Mouse (Mus musculus) right cerebral cortex, postnatal 4 days (tissue): ENCODE measurements at regions not wholly inside any gene's neighbourhood (a gene's known extent, or its start where the extent isn't known, plus 50 kb on each side); places are given as distances from the start of the nearest gene placed in this dataset.
"Not testable (repeated sequence)": the region's sequence is repeated elsewhere in the genome, so short reads cannot be mapped to it uniquely, and the experiment has no call there.

Experiments
- DNase-seq: peaks from one replicate; pipeline ENCODE4 v3.0.0-alpha.2; 2022

DNA sequence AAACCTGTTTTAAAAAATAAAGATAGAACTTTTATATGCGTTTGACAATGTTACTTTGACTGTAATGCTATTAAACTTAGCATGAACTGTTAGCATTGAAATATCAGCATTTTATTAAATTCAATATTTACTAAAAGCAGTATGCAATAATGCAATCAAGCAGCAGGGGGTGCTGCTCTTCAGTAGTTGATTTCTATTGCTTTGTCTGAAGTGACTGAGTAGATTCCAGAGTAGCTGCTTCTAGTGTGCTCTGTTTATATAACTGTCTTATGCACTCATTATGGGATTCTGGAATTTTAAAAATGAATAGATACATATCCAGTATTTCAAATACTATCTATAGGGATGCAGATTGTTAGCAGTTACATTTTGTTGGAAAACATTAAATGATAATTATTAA, 146.2 kb downstream of the Gm28710 start:
- peak; percentile 63 for DNase-seq

DNA sequence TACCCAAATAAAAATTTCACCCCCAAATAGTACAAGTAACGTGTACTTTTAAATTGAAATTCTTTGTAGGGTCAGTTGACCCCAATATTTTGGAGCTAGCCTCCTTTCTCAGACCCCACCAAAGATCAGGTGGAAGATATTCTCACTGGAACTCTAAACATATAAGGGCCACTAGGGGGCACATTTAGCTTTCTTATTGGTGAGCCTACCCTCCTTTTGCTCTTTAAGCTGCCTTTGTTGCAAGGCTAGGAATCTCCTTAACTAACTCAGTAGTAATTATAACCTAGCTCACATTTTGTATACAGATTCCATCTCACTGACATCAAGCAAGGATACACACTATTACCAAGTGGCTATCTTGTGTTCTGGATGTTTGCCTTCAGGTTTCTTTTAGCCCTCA, 155.8 kb downstream of the Gm28710 start:
- no peak for DNase-seq

DNA sequence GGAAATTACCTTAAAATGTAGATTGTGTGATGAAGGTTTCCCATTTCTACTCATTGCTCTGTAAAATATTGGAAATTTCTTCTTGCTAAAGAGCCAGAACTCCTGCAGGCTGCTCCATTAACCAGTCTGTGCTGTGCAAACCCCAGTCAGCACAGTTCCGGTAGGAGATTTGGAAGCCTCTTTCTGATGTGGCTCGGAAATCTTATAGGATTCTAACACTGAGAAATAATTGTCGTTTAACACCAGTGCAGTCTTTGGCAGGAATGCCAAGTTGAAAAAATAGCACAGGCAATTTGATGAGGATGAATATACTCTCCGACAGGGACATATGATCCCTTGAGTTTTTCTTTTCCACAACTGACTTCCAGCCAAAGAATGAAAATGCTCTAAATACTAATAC, 176.1 kb downstream of the Gm28710 start:
- no peak for DNase-seq

DNA sequence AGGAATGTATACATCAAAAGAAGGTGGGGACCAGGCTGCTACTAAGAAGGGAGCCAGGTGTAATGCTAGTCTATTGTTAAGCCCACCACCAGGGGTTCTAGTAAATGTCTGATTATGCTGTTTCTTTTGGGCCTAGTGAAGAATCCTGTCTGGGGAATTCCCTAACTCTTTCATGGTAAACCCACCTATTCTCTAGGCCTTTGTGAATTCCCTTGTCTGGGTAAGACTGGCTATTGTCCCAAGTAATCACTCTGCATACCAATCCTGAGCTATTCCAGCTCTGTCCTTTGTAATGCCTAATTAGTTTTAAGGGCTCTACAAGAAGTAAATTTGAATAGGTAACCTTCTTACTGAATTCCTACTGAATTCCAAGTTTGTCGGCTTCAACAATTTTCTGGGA, 177.2 kb downstream of the Gm28710 start:
- DNase-seq: not testable (repeated sequence)

GRCm38 (mm10) chr5:16973206-16973896, 181.7 kb downstream of the Gm28710 start:
- no peak for DNase-seq

GRCm38 (mm10) chr5:16976006-16976405, 184.4 kb downstream of the Gm28710 start:
- DNase-seq: no peak

DNA sequence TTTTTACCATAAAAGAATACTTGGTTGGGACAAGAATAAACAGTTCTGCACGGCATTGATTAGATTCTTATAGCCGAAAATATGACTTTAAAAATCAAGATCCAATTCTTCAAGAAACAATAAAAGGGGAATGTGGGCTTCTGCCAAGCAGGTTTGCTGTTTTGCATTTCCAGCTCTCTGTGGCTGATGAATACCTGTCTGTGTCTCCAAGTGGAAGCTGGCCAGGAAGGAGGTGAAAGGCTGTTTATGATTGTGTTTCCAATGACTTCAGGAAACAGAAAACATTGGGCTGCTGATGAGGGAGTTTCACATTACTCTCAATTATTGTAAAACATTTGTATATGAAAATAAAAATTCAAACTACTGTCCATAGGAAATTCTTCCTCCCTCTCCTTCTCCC, 193.3 kb downstream of the Gm28710 start:
- no peak for DNase-seq

GRCm38 (mm10) chr5:16991518-16991917, 199.9 kb downstream of the Gm28710 start:
- DNase-seq: no peak

DNA sequence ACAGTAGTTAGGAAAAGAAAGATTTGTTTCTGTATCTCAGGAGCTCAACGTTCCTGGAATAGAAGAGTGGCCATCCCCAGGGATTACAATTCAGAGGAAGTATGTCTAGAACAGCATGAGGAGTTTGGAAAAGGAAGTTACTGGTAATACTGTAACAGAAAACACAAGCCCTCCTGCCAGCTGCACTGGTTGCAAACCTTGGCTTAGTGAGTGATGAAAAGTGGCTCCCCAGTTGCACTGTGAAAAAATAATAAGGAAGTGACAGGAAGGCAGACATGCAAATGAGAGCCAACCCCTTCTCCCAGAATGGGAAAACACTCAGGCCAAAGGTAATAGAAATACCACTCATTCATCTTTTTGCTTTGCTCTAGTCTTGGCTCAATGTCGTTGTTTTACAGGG, 207.6 kb downstream of the Gm28710 start:
- no peak for DNase-seq

GRCm38 (mm10) chr5:17006807-17007522, 215.4 kb downstream of the Gm28710 start:
- DNase-seq: no peak

DNA sequence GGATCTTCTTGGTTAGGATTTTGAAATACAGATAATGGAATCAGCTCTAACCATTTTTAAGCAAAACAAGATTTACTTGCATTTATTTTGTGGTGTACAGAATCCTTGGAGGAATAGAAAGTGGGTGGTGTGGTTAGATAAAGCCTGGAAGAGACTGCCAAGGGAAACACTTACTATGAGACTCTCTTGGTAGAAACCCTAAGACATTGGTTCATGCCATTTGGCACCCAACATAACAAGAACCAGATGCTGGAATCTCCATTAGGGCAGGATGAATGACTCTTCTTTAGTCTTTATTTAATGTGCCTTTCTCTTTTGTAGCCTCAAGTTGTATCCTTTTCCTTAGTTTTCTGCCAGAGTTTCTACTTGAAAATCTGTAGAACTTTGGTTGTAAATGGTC, 230.0 kb downstream of the Gm28710 start:
- no peak for DNase-seq

DNA sequence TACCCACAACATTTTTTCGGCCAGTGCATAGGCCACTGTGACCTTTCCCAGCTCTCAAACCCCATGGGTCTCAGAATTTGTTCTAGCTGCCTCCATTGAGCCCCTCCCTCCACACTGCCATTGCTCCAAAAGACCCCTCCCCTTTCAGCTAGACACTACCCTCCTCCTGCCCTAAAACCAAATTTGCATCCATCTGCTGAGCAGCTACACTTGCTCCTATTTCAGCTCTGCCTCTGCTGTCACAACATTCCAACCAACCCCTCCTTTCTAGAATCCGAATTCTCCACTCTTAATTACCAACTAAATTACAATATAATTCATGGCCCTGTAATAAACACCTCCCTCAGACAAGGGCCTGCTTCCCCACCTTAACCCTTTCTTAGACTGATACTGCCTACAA, 262.3 kb downstream of the Gm28710 start:
- DNase-seq: no peak

GRCm38 (mm10) chr5:17064565-17064964, 273.0 kb downstream of the Gm28710 start:
- no peak for DNase-seq

- no peak for DNase-seq
Measured at GRCm38 (mm10) chr5:17080405-17080804, 288.8 kb downstream of the Gm28710 start.

GRCm38 (mm10) chr5:17111556-17111955, 261.4 kb upstream of the Speer4f2 start:
- no peak for DNase-seq

DNA sequence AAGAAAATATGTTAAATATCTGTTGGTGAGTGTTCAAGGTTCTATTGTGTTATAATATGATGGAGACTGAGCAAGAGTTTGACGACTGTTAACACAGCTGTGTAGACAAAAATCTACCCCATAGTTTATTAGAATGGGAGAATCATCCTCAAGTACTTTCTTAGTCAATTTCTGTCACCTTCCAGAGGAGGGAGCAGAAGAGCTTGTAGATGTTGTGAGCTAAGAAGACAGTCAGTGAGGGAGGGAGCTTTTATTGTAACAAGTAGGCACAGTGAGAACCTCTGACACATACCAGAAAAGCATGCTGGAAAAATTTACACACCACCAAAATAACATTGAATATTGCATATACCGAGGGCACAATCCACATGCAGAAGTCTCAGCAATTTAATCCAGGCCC, 261.0 kb upstream of the Speer4f2 start:
- DNase-seq: no peak

- DNase-seq: no peak
Measured at GRCm38 (mm10) chr5:17115035-17115434, 257.9 kb upstream of the Speer4f2 start.

- no peak for DNase-seq
Measured at GRCm38 (mm10) chr5:17116072-17116471, 256.9 kb upstream of the Speer4f2 start.

GRCm38 (mm10) chr5:17125240-17125639, 247.7 kb upstream of the Speer4f2 start:
- DNase-seq: no peak

DNA sequence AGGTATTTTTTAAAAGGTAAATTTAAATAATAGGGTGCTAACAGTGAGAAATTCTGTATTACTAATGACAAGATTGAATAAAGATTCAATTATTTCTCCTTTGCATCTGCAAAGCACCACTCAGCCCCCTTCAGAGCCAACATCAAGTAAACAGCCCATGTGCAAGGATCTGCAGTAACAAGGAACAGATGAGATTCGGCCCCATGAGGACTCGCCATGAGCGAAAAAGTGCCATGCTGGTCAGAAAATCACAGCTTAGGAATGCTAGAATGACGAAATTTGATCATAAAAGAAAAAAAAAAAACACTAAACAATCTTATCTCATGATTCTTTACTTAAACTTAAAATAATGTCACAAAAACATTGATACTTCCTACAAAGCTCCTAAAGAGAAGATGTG, 245.5 kb upstream of the Speer4f2 start:
- no peak for DNase-seq

DNA sequence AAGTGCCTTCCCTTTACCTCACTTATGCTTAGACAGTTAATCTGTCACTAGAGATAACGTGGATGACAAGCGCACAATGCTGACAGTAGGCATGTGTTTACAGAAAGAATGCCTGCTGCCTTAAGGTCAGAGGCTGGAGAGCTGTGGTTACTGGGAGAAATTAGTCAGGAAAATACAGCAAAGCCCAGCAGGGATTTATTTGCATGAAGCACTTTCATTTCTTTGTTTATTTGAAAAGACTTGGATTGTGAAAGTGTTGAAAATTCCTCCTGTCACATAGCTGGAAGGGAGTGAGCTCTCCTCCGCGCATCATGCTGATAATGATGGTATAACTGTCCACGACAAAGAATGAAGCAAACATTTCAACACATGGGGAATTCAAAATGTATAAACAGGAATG, 237.5 kb upstream of the Speer4f2 start:
- no peak for DNase-seq

DNA sequence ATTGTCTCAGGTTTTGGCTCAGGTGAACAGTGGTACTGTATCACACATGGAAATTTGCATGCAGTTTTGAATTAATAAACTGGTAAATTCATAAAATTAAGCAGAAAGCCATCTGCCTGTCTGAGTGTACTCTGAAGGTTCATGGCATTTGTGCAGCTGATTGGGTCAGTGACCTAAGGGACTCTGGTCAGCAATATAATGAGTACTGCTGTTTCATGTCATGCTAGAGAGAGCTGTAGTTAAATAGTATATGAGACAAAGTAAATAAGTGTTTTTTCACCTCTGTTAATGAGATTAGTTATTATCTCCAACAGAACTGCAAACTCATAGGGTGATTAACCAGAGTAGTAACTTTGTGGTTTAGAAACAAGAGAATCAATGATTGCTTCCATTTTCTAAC, 231.4 kb upstream of the Speer4f2 start:
- DNase-seq: no peak

- no peak for DNase-seq
Measured at GRCm38 (mm10) chr5:17174562-17174961, 198.4 kb upstream of the Speer4f2 start.

GRCm38 (mm10) chr5:17176771-17177170, 196.2 kb upstream of the Speer4f2 start:
- no peak for DNase-seq
